Mouse (Mus musculus): ENCODE results near the gene Olfr1306. TPM values are rescaled to one million over a fixed set of nuclear protein-coding genes. Genes with fewer than 3 reads are reported as not detected.

Olfr1306 gene
- not detected for polyA plus RNA-seq (2014; fragmentation: Illumina TruSeq; extraction: RNeasy Lipid Tissue Mini Kit (QIAGEN cat#74804); ENCODE audit: low read depth, low replicate concordance)

GRCm38 (mm10) chr2:111916171-111916570 is at the start of gene Olfr1306:
Gene Olfr1306, minus strand, starts transcription at chr2:111916271.

DNA sequence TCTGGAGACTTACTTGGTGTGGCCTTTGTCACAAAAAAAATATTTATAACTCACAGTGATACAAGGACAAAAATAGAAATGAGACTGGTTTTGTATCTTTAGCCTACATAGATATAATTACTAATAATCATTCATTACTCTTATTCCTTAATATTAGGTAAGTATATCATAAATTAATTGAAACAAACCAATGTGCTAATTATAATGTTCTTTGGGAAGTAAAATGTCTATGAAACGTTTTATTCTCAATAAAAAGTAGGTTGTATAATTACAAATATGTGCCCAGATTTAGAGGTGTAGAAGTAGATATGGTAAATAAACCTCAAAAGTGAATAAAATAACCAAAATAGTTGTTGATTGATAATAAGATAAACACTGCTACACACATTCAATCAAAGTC is 48.8 kb upstream of the Olfr1306 start, which contains the start of gene Olfr1308:
TSS of gene Olfr1308 (minus strand) at position 101 of the 400 bp plus-strand sequence.

GRCm38 (mm10) chr2:111949340-111949739 is 33.3 kb upstream of the Olfr1306 start, which contains the start of gene Olfr1307:
Gene Olfr1307, minus strand, starts transcription at chr2:111949440.

DNA sequence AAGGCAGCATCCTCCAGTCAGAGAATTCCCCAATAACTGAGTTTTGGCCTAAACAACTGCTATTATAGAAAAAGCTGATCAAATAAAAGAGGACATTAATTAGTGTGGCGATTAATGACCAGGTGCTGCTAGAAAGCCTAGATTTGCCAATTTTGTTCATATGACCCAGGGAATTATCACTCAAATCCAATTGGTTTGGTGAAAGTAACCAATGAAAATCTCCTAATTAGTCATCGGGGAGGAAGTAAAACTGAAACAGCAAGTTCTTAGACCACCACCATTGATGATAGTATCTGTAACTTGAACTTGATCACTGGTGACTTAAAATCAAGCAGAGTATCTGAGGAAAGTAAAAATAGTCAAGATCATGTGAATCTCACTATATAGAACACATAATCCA is 39.0 kb downstream of the Olfr1306 start, which contains the start of gene Olfr1305:
TSS of gene Olfr1305 (minus strand) at position 101 of the 400 bp plus-strand sequence.

Other genes starting within 250 kb of the Olfr1306 start
- not detected for gene Olfr1301, start 165.3 kb downstream of the Olfr1306 start, polyA plus RNA-seq (2014; fragmentation: Illumina TruSeq; extraction: RNeasy Lipid Tissue Mini Kit (QIAGEN cat#74804); ENCODE audit: low read depth, low replicate concordance)
- not detected for gene Olfr1302, start 138.8 kb downstream of the Olfr1306 start, polyA plus RNA-seq (2014; fragmentation: Illumina TruSeq; extraction: RNeasy Lipid Tissue Mini Kit (QIAGEN cat#74804); ENCODE audit: low read depth, low replicate concordance)
- not detected for gene Olfr1303, start 95.9 kb downstream of the Olfr1306 start, polyA plus RNA-seq (2014; fragmentation: Illumina TruSeq; extraction: RNeasy Lipid Tissue Mini Kit (QIAGEN cat#74804); ENCODE audit: low read depth, low replicate concordance)
- gene Olfr1305, start 39.1 kb downstream of the Olfr1306 start, polyA plus RNA-seq (2014; fragmentation: Illumina TruSeq; extraction: RNeasy Lipid Tissue Mini Kit (QIAGEN cat#74804); ENCODE audit: low read depth, low replicate concordance) = not detected
- not detected for gene Olfr1307, start 33.2 kb upstream of the Olfr1306 start, polyA plus RNA-seq (2014; fragmentation: Illumina TruSeq; extraction: RNeasy Lipid Tissue Mini Kit (QIAGEN cat#74804); ENCODE audit: low read depth, low replicate concordance)
- gene Olfr1308, start 48.7 kb upstream of the Olfr1306 start, polyA plus RNA-seq (2014; fragmentation: Illumina TruSeq; extraction: RNeasy Lipid Tissue Mini Kit (QIAGEN cat#74804); ENCODE audit: low read depth, low replicate concordance) = not detected
- gene Olfr1309, start 74.0 kb upstream of the Olfr1306 start, polyA plus RNA-seq (2014; fragmentation: Illumina TruSeq; extraction: RNeasy Lipid Tissue Mini Kit (QIAGEN cat#74804); ENCODE audit: low read depth, low replicate concordance) = not detected
- gene Olfr1310, start 96.4 kb upstream of the Olfr1306 start, polyA plus RNA-seq (2014; fragmentation: Illumina TruSeq; extraction: RNeasy Lipid Tissue Mini Kit (QIAGEN cat#74804); ENCODE audit: low read depth, low replicate concordance) = not detected
- not detected for gene Olfr1311, start 108.1 kb upstream of the Olfr1306 start, polyA plus RNA-seq (2014; fragmentation: Illumina TruSeq; extraction: RNeasy Lipid Tissue Mini Kit (QIAGEN cat#74804); ENCODE audit: low read depth, low replicate concordance)
- gene Olfr1312, start 134.0 kb upstream of the Olfr1306 start, polyA plus RNA-seq (2014; fragmentation: Illumina TruSeq; extraction: RNeasy Lipid Tissue Mini Kit (QIAGEN cat#74804); ENCODE audit: low read depth, low replicate concordance) = not detected
- not detected for gene Olfr1313, start 161.6 kb upstream of the Olfr1306 start, polyA plus RNA-seq (2014; fragmentation: Illumina TruSeq; extraction: RNeasy Lipid Tissue Mini Kit (QIAGEN cat#74804); ENCODE audit: low read depth, low replicate concordance)
- gene Olfr1314, start 180.5 kb upstream of the Olfr1306 start, polyA plus RNA-seq (2014; fragmentation: Illumina TruSeq; extraction: RNeasy Lipid Tissue Mini Kit (QIAGEN cat#74804); ENCODE audit: low read depth, low replicate concordance) = not detected
- gene Olfr1315-ps1, start 199.2 kb upstream of the Olfr1306 start, polyA plus RNA-seq (2014; fragmentation: Illumina TruSeq; extraction: RNeasy Lipid Tissue Mini Kit (QIAGEN cat#74804); ENCODE audit: low read depth, low replicate concordance) = not detected
- gene Olfr1316, start 218.7 kb upstream of the Olfr1306 start, polyA plus RNA-seq (2014; fragmentation: Illumina TruSeq; extraction: RNeasy Lipid Tissue Mini Kit (QIAGEN cat#74804); ENCODE audit: low read depth, low replicate concordance) = not detected
- not detected for gene Olfr1317, start 224.1 kb upstream of the Olfr1306 start, polyA plus RNA-seq (2014; fragmentation: Illumina TruSeq; extraction: RNeasy Lipid Tissue Mini Kit (QIAGEN cat#74804); ENCODE audit: low read depth, low replicate concordance)
- not detected for gene Olfr1318, start 237.9 kb upstream of the Olfr1306 start, polyA plus RNA-seq (2014; fragmentation: Illumina TruSeq; extraction: RNeasy Lipid Tissue Mini Kit (QIAGEN cat#74804); ENCODE audit: low read depth, low replicate concordance)

Measured in kidney, adult 10 weeks (tissue).